Mouse (Mus musculus) liver, embryonic 14.5 days (tissue): ENCODE measurements around the gene Msmb. TPM values are rescaled to one million over a fixed set of nuclear protein-coding genes. Genes with fewer than 3 reads are reported as not detected.

Source experiments
- ATAC-seq: fragments of 200-750 bp; cut with Nextera tagmentation; 2 replicates; pipeline ENCODE4 v1.8.0; 2017; ENCODE audit warnings: moderate number of reproducible peaks, mild to moderate bottlenecking, moderate library complexity; ENCODE audit not compliant: insufficient read depth
- DNase-seq, 3 experiments: peaks; one replicate each; pipeline ENCODE4 v3.0.0-alpha.2; 2012 to 2013; ENCODE audit warnings: low read depth in 3 of 3, low spot score in 3 of 3
- H3K27ac ChIP-seq: fragments of 300-500 bp; sonication (generic); 2 replicates; pipeline ENCODE4 v1.5.1; 2014; ENCODE audit warnings: moderate library complexity, mild to moderate bottlenecking, control low read depth, inconsistent platforms
- H3K27me3 ChIP-seq: fragments of 300-500 bp; sonication (generic); 2 replicates; pipeline ENCODE4 v1.6.1; 2014; ENCODE audit warnings: mild to moderate bottlenecking, low read length, moderate library complexity; ENCODE audit not compliant: control insufficient read depth, insufficient read depth
- H3K36me3 ChIP-seq: fragments of 300-500 bp; sonication (generic); replicated peaks from 2 replicates; pipeline ENCODE4 v1.6.1; 2014; ENCODE audit warnings: low read depth; ENCODE audit not compliant: control insufficient read depth, insufficient read depth
- H3K4me1 ChIP-seq, 2 experiments: fragments of 200-500 bp in 1 of 2; fragments of 300-500 bp in 1 of 2; sonication (generic) in 1 of 2; replicated peaks; 2 replicates each; pipeline ENCODE4 v1.6.1; 2012 to 2014; ENCODE audit warnings: antibody characterized with exemption in 1 of 2, inconsistent platforms in 1 of 2, low read length in 1 of 2; ENCODE audit not compliant: control insufficient read depth in 2 of 2, insufficient read depth in 2 of 2
- H3K4me2 ChIP-seq: fragments of 300-500 bp; sonication (generic); 2 replicates; pipeline ENCODE4 v1.6.1; 2014; ENCODE audit warnings: low read depth, mild to moderate bottlenecking, control low read depth, moderate library complexity
- H3K4me3 ChIP-seq, 2 experiments: fragments of 200-500 bp in 1 of 2; fragments of 300-500 bp in 1 of 2; sonication (generic) in 1 of 2; 2 replicates each; pipeline ENCODE4 v1.5.1; 2012 to 2014; ENCODE audit warnings: low read depth in 2 of 2, low read length in 2 of 2, mild to moderate bottlenecking in 2 of 2, control low read depth in 1 of 2, inconsistent platforms in 1 of 2, moderate library complexity in 1 of 2; ENCODE audit not compliant: insufficient read depth in 1 of 2
- H3K9ac ChIP-seq: fragments of 300-500 bp; sonication (generic); replicated peaks from 2 replicates; pipeline ENCODE4 v1.6.1; 2014; ENCODE audit warnings: mild to moderate bottlenecking, control low read depth, moderate library complexity
- H3K9me3 ChIP-seq: fragments of 300-500 bp; sonication (generic); 2 replicates; pipeline ENCODE4 v1.6.1; 2016; ENCODE audit warnings: low read length, mixed read lengths; ENCODE audit not compliant: control insufficient read depth
- CTCF ChIP-seq: IDR thresholded peaks from 2 replicates; pipeline ENCODE4 v1.5.1; 2016; ENCODE audit warnings: antibody characterized with exemption, low read depth, control low read depth
- EP300 ChIP-seq: IDR thresholded peaks from 2 replicates; pipeline ENCODE4 v1.6.1; 2016; ENCODE audit warnings: antibody characterized with exemption, low read depth
- WGBS: fragments of 180-500 bp; shearing (Covaris S2); extraction: QIAGEN DNeasy Blood & Tissue Kit; methylation state at CpG from one replicate; pipeline ENCODE4 v1.1.7; 2014; ENCODE audit not compliant: insufficient replicate concordance; 5-methylcytosine and 5-hydroxymethylcytosine counted together
- polyA plus RNA-seq, 2 experiments: library from polyadenylated mRNA; depleted of rRNA in 1 of 2; stranded (reverse) in 1 of 2; unstranded in 1 of 2; fragments of >200 nt; fragmentation: Nextera tagmentation in 1 of 2; extraction: Ambion mirVana in 1 of 2; gene quantifications; 2 replicates each; pipeline versions ENCODE4 v1.2.1 to v1.2.3; 2012 to 2014

Gene Msmb
- polyA plus RNA-seq, 2 experiments: 0.19 to 0.33 TPM

DNA sequence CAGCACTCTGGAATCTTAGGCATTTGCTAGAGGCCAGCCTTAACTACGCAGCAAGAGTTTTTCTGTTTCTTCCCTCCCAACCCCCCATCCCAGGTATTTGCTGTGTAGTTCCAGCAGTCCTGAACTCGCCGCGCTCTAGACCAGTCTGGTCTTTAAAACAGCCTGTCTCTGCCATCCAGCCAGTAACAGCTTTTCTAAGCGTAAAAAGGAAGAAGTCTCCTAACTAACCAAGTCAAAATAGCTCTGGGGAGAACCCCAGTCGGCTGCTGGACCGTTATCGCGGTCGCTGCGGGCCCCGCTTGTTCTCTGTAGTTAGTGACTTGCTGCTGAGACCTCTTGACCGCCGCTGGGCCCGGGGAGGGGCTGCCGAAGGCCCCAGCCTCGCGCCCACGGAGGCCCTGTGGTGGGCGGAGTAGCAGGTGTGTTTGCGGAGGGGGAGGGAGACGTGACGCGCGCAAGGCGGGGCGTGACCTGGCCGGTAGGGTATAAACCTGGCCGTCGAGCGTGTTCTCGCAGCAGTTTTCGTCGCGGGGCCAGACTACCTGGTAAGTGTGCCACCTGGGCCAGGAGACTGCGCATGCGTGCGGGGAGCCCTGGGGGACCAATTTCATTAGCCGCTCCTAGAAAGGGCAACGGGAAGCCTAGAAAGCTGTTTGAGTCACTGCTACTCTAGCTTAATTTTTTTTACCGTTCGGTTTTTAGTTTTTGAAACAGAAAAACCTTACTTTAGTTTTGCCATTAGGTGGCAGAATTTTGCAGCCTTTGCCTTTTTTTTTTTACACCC is 23.6 kb downstream of the Msmb start:
- ATAC-seq (peak; percentile 72), DNase-seq (peak; percentile 76 to 81 (median 77))
- Histone ChIP-seq H3K9me3 (no peaks in the 10 kb centered on the region), H3K4me3 (peak overlapping the region; percentile 47 to 85), H3K4me2 (peak overlapping the region; percentile 74), H3K9ac (peak overlapping the region; percentile 88), H3K36me3 (peaks cover 22% of the 10 kb centered on the region), H3K27me3 (no peaks in the 10 kb centered on the region), H3K27ac (peak overlapping the region; percentile 100), H3K4me1 (peaks cover 79 to 82% of the 10 kb centered on the region in 2 experiments)
- 0 out of 2 replicates have a peak, but pooled peaks have one; percentile 15 for TF ChIP-seq CTCF
- TF ChIP-seq EP300: peak; percentile 52; the same call in 1 of the 2 replicates
- WGBS: under 1% methylated on average over 42 of the region's 42 CpGs

DNA sequence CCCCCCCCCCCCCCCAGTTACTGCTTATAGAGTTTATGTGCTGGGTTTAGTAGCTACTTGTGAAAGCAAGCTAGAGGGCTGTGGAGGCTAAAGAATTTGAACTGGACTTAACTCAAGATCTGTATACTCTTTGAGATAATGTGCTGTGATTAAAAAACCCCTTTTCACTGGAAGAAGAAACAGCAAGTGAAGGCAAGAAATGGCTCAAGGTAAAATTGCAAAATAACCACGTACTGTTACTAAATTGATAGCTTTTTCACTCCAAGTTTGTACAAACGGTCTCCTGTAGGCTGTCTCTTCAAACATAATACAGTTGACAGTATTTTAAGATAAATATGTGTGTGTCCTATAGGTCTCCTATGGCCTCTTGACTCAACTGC is 24.2 kb downstream of the Msmb start:
- no peak for ATAC-seq
- Histone ChIP-seq H3K4me2 (peak overlapping the region; percentile 74), H3K9ac (peak overlapping the region; percentile 88), H3K4me3 (peak overlapping the region; percentile 85 to 97), H3K27me3 (no peaks in the 10 kb centered on the region), H3K36me3 (peaks cover 28% of the 10 kb centered on the region), H3K4me1 (peaks cover 74 to 80% of the 10 kb centered on the region in 2 experiments), H3K9me3 (no peaks in the 10 kb centered on the region), H3K27ac (peak overlapping the region; percentile 100)
- 18% methylated on average over 2 of the region's 2 CpGs for WGBS
- no peak for TF ChIP-seq EP300
- TF ChIP-seq CTCF: no peak
- DNase-seq: no peak

DNA sequence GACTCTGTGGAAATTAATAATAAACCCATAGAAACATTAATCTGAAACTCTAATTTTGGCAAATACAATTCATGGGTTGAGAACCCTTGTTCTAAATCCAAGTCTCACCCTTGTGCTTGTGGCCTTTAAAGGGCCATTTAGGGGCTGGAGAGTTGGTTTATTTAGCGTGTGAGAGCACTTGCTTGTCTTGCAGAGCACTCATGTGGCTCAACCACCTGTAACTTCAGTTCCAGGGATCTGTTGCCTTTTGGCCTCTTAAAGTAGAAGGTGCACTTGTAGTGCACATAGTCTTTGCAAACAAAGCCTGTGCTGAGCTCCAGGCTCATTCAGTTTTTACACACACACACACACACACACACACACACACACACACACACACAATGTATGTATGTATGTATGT is 25.0 kb downstream of the Msmb start:
- Histone ChIP-seq H3K4me1 (peaks cover 67 to 72% of the 10 kb centered on the region in 2 experiments), H3K27me3 (no peaks in the 10 kb centered on the region), H3K36me3 (peaks cover 35% of the 10 kb centered on the region), H3K4me2 (peak overlapping the region; percentile 74), H3K4me3 (peak overlapping the region; percentile 85 to 97), H3K27ac (peak overlapping the region; percentile 100), H3K9me3 (no peaks in the 10 kb centered on the region), H3K9ac (peak overlapping the region; percentile 88)
- no peak for TF ChIP-seq EP300
- TF ChIP-seq CTCF: no peak
- DNase-seq (no peak), ATAC-seq (no peak)
- 6% methylated on average over 1 of the region's 1 CpGs for WGBS

DNA sequence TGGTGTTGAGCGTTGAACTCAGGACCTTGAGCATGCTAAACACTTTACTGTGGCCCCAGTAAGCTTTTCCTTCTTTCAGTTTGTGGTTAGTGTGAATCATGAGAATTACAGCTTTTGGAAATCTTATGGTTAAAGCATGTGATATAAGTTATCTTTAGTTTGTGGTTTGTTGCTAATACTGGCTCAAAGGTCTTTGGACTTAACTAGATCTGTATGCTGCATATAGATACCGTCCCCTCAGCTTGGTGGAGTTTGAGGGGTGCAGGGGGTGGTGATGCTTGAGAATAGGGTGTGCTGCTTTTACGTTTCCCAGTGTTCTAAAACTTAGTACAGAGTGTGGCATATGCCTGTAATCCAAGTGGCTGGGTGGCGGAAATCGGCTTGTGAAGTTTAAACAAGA is 25.5 kb downstream of the Msmb start:
- TF ChIP-seq EP300: peak; percentile 49
- no peak for TF ChIP-seq CTCF
- no peaks in the 10 kb centered on the region for H3K27me3 ChIP-seq
- peaks cover 62 to 67% of the 10 kb centered on the region in 2 experiments for H3K4me1 ChIP-seq
- H3K9ac ChIP-seq: peak overlapping the region; percentile 88
- H3K36me3 ChIP-seq: peaks cover 38% of the 10 kb centered on the region
- peak overlapping the region; percentile 100 for H3K27ac ChIP-seq
- peak; percentile 24; the same call in 1 of the 2 replicates for ATAC-seq
- peak overlapping the region; percentile 85 to 97 for H3K4me3 ChIP-seq
- H3K9me3 ChIP-seq: no peaks in the 10 kb centered on the region
- WGBS: 21% methylated on average over 5 of the region's 5 CpGs
- no peak for DNase-seq
- H3K4me2 ChIP-seq: peak overlapping the region; percentile 74

DNA sequence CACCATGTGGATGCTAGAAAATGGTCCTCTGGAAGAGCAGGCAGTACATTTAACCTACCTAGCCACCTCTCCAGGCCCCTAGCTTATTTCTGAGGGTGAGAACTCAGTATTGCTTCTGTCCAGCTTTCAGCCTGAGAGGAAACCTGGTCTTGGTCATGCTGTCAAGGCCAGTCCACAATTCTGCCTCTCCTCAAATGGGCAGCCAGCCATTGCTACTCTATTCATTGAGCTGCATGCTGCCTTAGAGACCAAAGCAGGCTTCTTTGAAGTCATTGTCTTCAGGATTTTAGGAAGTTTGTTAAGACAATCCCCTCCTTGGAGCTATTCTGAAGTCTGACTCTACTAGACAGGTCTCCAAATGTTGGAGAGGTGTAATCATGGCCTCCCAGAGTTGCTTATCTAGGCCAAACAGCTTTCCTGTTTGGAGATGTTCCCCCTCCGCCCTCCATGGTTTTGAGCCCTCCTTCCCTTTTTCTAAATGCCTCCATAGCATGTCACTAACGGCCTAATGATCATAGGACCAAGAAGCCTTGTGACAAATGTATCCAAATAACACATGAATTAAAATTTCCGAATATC is 26.9 kb downstream of the Msmb start:
- peak; percentile 89 to 93 (median 91) for DNase-seq
- Histone ChIP-seq H3K27me3 (no peaks in the 10 kb centered on the region), H3K36me3 (peaks cover 52% of the 10 kb centered on the region), H3K27ac (peak overlapping the region; percentile 100), H3K4me1 (peaks cover 52 to 53% of the 10 kb centered on the region in 2 experiments), H3K9me3 (no peaks in the 10 kb centered on the region), H3K4me2 (peak overlapping the region; percentile 74), H3K9ac (peak overlapping the region; percentile 88), H3K4me3 (peak overlapping the region; percentile 85 to 97)
- 12% methylated on average over 3 of the region's 3 CpGs for WGBS
- ATAC-seq: peak; percentile 83
- no peak for TF ChIP-seq CTCF
- peak; percentile 98 for TF ChIP-seq EP300
